Mouse (Mus musculus) embryonic facial prominence, embryonic 10.5 days (tissue): ENCODE results near the gene Cnfn. TPM values are rescaled to one million over a fixed set of nuclear protein-coding genes. Genes with fewer than 3 reads are reported as not detected.

Source experiments
- DNase-seq: peaks from one replicate; pipeline ENCODE4 v3.0.0-alpha.2; 2017; ENCODE audit warnings: low spot score
- H3K27ac ChIP-seq: fragments of 300-500 bp; sonication (generic); replicated peaks from 2 replicates; pipeline ENCODE4 v1.5.1; 2016; ENCODE audit warnings: mild to moderate bottlenecking
- H3K27me3 ChIP-seq: fragments of 300-500 bp; sonication (generic); replicated peaks from 2 replicates; pipeline ENCODE4 v1.6.1; 2016; ENCODE audit warnings: low read depth, mild to moderate bottlenecking; ENCODE audit not compliant: poor library complexity, severe bottlenecking
- H3K36me3 ChIP-seq: fragments of 300-500 bp; sonication (generic); replicated peaks from 2 replicates; pipeline ENCODE4 v1.6.1; 2016; ENCODE audit warnings: mild to moderate bottlenecking, moderate library complexity
- H3K4me1 ChIP-seq: fragments of 300-500 bp; sonication (generic); 2 replicates; pipeline ENCODE4 v1.6.1; 2016
- H3K4me3 ChIP-seq: fragments of 300-500 bp; sonication (generic); 2 replicates; pipeline ENCODE4 v1.5.1; 2016; ENCODE audit warnings: mild to moderate bottlenecking, moderate library complexity
- H3K9me3 ChIP-seq: fragments of 300-500 bp; sonication (generic); 2 replicates; pipeline ENCODE4 v1.6.1; 2016; ENCODE audit warnings: mild to moderate bottlenecking
- WGBS: fragments of 180-500 bp; shearing (Covaris S2); methylation state at CpG from one replicate; pipeline ENCODE4 v1.1.7; 2016; 5-methylcytosine and 5-hydroxymethylcytosine counted together
- polyA plus RNA-seq: library from polyadenylated mRNA; unstranded; fragments of >200 nt; fragmentation: Nextera tagmentation; extraction: Ambion mirVana; gene quantifications from 2 replicates; pipeline ENCODE4 v1.2.1, GENCODE M21; 2016

Cnfn gene
- polyA plus RNA-seq, 1 experiment from 2014 or later: not detected

- DNase-seq: no peak
- 85% methylated on average over 12 of the region's 12 CpGs for WGBS
- Histone ChIP-seq H3K4me1 (peaks cover 14% of the 10 kb centered on the region), H3K27me3 (peaks cover 20% of the 10 kb centered on the region), H3K9me3 (no peaks in the 10 kb centered on the region), H3K27ac (no peak overlapping the region), H3K36me3 (peaks cover 68% of the 10 kb centered on the region), H3K4me3 (no peak overlapping the region)
Observed at GRCm38 (mm10) chr7:25385850-25386555, 16.5 kb upstream of the Cnfn start.

DNA sequence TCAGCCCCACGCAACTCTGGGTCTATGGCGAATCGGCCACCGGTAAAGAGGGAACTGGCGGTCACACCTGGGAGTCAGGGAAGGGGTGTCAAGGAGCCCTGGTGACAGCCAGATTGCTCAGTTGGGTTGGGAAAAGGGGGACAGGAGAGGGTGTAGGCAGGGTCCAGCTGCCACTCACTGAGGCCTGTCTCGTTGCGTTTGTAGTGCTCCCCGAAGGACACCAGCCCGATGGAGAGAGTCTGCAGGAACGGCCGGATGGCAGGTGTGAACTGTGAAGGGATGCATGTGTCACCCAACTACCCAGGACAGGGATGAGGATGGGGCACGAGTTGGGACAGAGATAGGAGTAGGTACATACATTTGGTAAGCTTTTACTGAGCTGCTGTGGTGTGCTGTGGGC, 15.7 kb upstream of the Cnfn start:
- no peak overlapping the region for H3K4me3 ChIP-seq
- peaks cover 13% of the 10 kb centered on the region for H3K4me1 ChIP-seq
- peaks cover 68% of the 10 kb centered on the region for H3K36me3 ChIP-seq
- H3K27me3 ChIP-seq: peaks cover 28% of the 10 kb centered on the region
- no peak for DNase-seq
- H3K9me3 ChIP-seq: no peaks in the 10 kb centered on the region
- 92% methylated on average over 12 of the region's 12 CpGs for WGBS
- no peak overlapping the region for H3K27ac ChIP-seq

DNA sequence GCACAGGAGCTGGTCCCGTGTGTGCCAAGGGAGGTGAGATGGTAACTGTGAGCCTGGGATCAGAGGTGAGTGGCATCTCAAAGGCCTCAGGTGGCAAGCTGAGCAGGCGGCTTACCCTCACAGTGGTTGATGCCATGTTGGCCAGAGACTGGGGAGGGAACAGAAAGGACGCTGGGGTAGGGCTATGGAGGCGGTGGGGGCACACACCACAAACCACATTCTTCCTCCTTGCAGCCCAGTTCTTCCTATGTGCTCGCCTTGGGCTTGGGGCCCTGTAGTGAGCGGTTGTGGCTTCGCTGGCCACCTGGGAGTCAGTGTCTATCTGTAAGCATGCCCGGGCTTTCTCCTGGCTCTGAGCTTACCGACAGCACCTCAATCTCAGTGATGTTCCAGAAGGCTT, 15.3 kb upstream of the Cnfn start:
- 86% methylated on average over 9 of the region's 9 CpGs for WGBS
- Histone ChIP-seq H3K4me3 (no peak overlapping the region), H3K27me3 (peaks cover 32% of the 10 kb centered on the region), H3K9me3 (no peaks in the 10 kb centered on the region), H3K4me1 (peaks cover 13% of the 10 kb centered on the region), H3K36me3 (peaks cover 68% of the 10 kb centered on the region), H3K27ac (no peak overlapping the region)
- no peak for DNase-seq

DNA sequence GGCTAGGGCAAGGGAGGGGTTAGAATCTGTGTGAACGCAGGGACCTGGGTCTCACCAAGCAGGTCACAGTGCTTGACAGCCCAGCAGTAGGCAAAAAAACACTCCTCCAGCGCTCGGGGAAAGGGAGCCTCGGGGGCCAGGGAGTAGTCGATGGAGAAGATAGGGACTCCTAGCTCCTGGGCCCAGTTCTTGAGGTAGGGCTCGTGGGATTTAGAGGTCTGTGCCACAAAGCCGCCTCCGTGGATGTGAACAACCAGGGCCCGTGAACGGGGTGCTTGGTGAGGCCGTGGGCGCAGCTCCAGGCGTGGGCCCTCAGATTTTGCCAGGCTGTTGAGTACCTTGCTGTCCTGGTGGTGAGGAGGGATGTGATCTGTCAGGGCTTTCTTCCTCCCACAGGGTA, 14.8 kb upstream of the Cnfn start:
- Histone ChIP-seq H3K4me3 (no peak overlapping the region), H3K4me1 (peaks cover 16% of the 10 kb centered on the region), H3K9me3 (no peaks in the 10 kb centered on the region), H3K36me3 (peaks cover 68% of the 10 kb centered on the region), H3K27ac (no peak overlapping the region), H3K27me3 (peaks cover 32% of the 10 kb centered on the region)
- no peak for DNase-seq
- 88% methylated on average over 13 of the region's 13 CpGs for WGBS

DNA sequence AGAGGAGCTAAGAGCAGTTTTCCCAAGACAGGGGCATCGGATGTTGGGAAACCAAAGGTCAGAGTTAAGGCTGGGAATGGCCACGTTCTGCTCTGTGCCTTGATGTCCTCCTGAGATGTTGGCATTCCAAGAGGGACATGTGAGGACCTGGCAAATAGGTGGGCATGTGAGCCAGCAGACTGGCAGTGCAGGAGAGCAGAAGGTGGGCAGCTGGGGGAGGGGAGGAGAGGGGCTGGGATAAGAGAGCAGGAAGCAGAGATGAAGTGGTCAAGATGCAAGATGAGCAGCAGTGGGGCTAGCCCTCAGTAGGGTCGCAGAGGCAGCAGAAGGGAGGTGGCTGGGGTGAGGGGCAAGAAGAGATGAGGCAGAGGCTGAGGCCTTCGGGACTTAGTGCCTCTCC, 14.4 kb upstream of the Cnfn start:
- H3K4me1 ChIP-seq: peaks cover 19% of the 10 kb centered on the region
- no peak for DNase-seq
- H3K27me3 ChIP-seq: peaks cover 33% of the 10 kb centered on the region
- peaks cover 68% of the 10 kb centered on the region for H3K36me3 ChIP-seq
- WGBS: 81% methylated on average over 4 of the region's 4 CpGs
- no peaks in the 10 kb centered on the region for H3K9me3 ChIP-seq
- H3K4me3 ChIP-seq: no peak overlapping the region
- no peak overlapping the region for H3K27ac ChIP-seq

DNA sequence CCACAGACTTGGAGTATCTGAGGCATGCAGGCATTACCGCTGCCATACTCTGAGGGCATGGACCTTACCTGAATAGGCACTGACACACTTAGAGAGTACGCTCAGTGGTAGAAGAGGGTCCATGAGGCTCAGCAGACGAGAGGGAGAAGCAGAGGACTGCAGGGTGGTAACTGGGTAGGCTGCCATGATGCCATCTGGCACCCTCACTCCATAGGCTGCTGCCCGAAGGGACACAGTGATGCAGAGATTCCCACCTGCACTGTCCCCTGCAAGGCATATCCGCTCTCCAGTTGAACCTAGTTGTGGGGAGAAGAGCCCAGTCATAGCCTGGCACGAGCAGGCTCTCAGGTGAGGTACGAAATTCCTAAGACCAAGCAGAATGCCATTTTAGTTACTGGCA, 13.9 kb upstream of the Cnfn start:
- H3K4me3 ChIP-seq: no peak overlapping the region
- peaks cover 19% of the 10 kb centered on the region for H3K4me1 ChIP-seq
- peaks cover 38% of the 10 kb centered on the region for H3K27me3 ChIP-seq
- 88% methylated on average over 7 of the region's 7 CpGs for WGBS
- peaks cover 64% of the 10 kb centered on the region for H3K36me3 ChIP-seq
- H3K27ac ChIP-seq: no peak overlapping the region
- no peak for DNase-seq
- H3K9me3 ChIP-seq: no peaks in the 10 kb centered on the region

- Histone ChIP-seq H3K4me3 (no peak overlapping the region), H3K9me3 (no peaks in the 10 kb centered on the region), H3K4me1 (peaks cover 20% of the 10 kb centered on the region), H3K27me3 (peaks cover 45% of the 10 kb centered on the region), H3K36me3 (peaks cover 56% of the 10 kb centered on the region), H3K27ac (no peak overlapping the region)
- DNase-seq: no peak
Observed at GRCm38 (mm10) chr7:25382541-25382940, 13.0 kb upstream of the Cnfn start.

GRCm38 (mm10) chr7:25381284-25381680, 11.8 kb upstream of the Cnfn start:
- Histone ChIP-seq H3K27me3 (peaks cover 55% of the 10 kb centered on the region), H3K9me3 (no peaks in the 10 kb centered on the region), H3K27ac (no peak overlapping the region), H3K36me3 (peaks cover 43% of the 10 kb centered on the region), H3K4me3 (no peak overlapping the region), H3K4me1 (peaks cover 32% of the 10 kb centered on the region)
- WGBS: 22% methylated on average over 3 of the region's 3 CpGs
- DNase-seq: no peak

- DNase-seq: peak; percentile 18
- WGBS: 51% methylated on average over 18 of the region's 18 CpGs
- H3K27me3 ChIP-seq: peaks cover 55% of the 10 kb centered on the region
- peaks cover 37% of the 10 kb centered on the region for H3K36me3 ChIP-seq
- peak overlapping the region; percentile 78 for H3K27ac ChIP-seq
- peaks cover 33% of the 10 kb centered on the region for H3K4me1 ChIP-seq
- H3K4me3 ChIP-seq: peak overlapping the region; percentile 64
- no peaks in the 10 kb centered on the region for H3K9me3 ChIP-seq
Observed at GRCm38 (mm10) chr7:25380392-25381283, 11.1 kb upstream of the Cnfn start.

DNA sequence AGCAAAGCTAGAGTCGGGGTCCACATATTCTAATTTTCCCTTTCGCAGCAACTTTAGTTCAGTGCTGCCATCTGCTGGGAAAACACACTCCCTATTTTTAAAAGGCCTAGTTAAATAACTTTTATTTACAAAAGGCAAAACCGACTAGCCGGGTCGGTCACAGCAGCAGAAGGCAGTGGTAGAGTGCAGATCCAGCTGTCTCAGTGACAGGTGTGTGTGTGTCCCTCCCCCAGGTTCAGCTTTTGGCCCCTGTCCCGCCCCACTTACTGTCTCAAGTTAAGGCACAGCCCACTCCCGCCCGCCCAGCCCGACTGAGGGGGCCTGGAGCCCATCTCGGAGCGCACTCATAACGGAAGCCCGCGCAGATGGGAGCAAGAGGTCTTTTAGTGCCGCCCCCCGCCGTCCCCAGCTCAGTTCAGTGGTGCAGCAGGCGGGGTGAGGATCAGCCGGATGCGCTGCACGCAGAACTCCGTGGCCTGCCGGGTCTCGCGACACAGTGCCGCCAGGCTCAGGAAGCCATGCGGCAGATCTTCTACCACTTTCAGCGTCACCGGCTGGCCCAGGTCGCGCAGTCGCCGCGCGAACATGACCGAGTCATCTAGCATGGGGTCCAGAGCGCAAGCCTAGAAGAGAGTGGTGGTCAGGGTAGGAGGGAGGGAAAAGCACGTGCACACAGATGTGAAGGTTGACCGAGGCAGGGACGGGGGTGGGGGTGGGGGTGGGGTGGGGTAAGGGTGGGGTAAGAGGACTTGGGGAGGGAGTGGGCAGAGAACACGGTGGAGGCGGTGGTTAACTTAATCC, 10.2 kb upstream of the Cnfn start:
- Histone ChIP-seq H3K27ac (peak overlapping the region; percentile 78), H3K27me3 (peaks cover 62% of the 10 kb centered on the region)
- WGBS: 1% methylated on average over 42 of the region's 42 CpGs

GRCm38 (mm10) chr7:25378181-25379100, 8.9 kb upstream of the Cnfn start:
- 82% methylated on average over 13 of the region's 13 CpGs for WGBS
- H3K4me3 ChIP-seq: no peak overlapping the region
- H3K9me3 ChIP-seq: no peaks in the 10 kb centered on the region
- peaks cover 15% of the 10 kb centered on the region for H3K36me3 ChIP-seq
- peaks cover 39% of the 10 kb centered on the region for H3K4me1 ChIP-seq
- no peak for DNase-seq
- peaks cover 57% of the 10 kb centered on the region for H3K27me3 ChIP-seq
- H3K27ac ChIP-seq: no peak overlapping the region

More for the DNA sequence above, 10.2 kb upstream of the Cnfn start:
- Histone ChIP-seq H3K4me1 (peaks cover 38% of the 10 kb centered on the region), H3K4me3 (peak overlapping the region; percentile 64), H3K9me3 (no peaks in the 10 kb centered on the region), H3K36me3 (peaks cover 28% of the 10 kb centered on the region)
- DNase-seq: peak; percentile 78
